Comparison of ENCODE assay signal across 28 mouse cellular contexts in genomic region chr9:59948691-59949250, GRCm38 (mm10). TPM values are rescaled to one million over a fixed set of nuclear protein-coding genes. Genes with fewer than 3 reads are reported as not detected.
A peak's percentile ranks its signal among the peaks of the same experiment; 100 is the strongest.
DNase-seq lines count a peak whose midpoint lies in the region; ATAC-seq and TF ChIP-seq lines count a peak whose summit lies in the region.
"Had no signal": no experiment of that assay in that cellular context is flagged by ENCODE, and none has a peak within 500 bp of the region (broad histone marks: within the 10 kb centered on the region; RNA-seq: fewer than 3 reads in every experiment).

No protein-coding gene starts in this region.

- peak; percentile 11 for DNase-seq in cerebellum, adult 11-12 months
- DNase-seq in cerebellum, adult 2 months: no peak
- peak; percentile 22 for DNase-seq in gastrocnemius, adult 2 months
- DNase-seq in gastrocnemius, postnatal 25 days: no peak
- peak; percentile 47 for DNase-seq in testis, postnatal 10 days (ENCODE audit: low spot score)
- no peak for DNase-seq in testis, postnatal 14 days (ENCODE audit: low spot score)
- DNase-seq in limb, embryonic 10.5 days (ENCODE audit: low spot score): no peak
- DNase-seq in forebrain, embryonic 11.5 days (ENCODE audit: low spot score): no peak
- DNase-seq: adrenal gland, postnatal 10 days; B cell, adult 2 months; cerebellum, adult 8-10 months; embryo, embryonic 11 days; gastrocnemius, postnatal 10 days; heart, postnatal 4 days had no signal

- H3K4me1 ChIP-seq in cerebellum, adult 2 months (ENCODE audit: control insufficient read depth, insufficient read depth, low read length): peaks cover 14% of the 10 kb centered on the region
- H3K4me1 ChIP-seq in limb, embryonic 10.5 days: peaks cover 12% of the 10 kb centered on the region
- no peaks in the 10 kb centered on the region for H3K4me1 ChIP-seq in forebrain, embryonic 11.5 days (replicated peaks; ENCODE audit: control insufficient read depth, insufficient read depth, low read length)
- H3K4me1 ChIP-seq: embryonic facial prominence, embryonic 15.5 days; forebrain, embryonic 15.5 days had no signal

- no peak overlapping the region for H3K4me2 ChIP-seq in forebrain, embryonic 11.5 days (ENCODE audit: low read depth, low read length, severe bottlenecking)
- H3K4me2 ChIP-seq: embryonic facial prominence, embryonic 15.5 days; forebrain, embryonic 15.5 days; heart, embryonic 13.5 days; hindbrain, embryonic 12.5 days had no signal

- H3K27ac ChIP-seq in cerebellum, adult 2 months (ENCODE audit: insufficient read depth, low read length): no peak overlapping the region
- no peak overlapping the region for H3K27ac ChIP-seq in gastrocnemius, adult 2 months
- H3K27ac ChIP-seq in limb, embryonic 10.5 days: 0 out of 2 replicates have a peak overlapping the region, but pooled peaks have one; percentile 7
- no peak overlapping the region for H3K27ac ChIP-seq in forebrain, embryonic 11.5 days (ENCODE audit: low read depth, low read length)
- H3K27ac ChIP-seq: embryonic facial prominence, embryonic 15.5 days; forebrain, embryonic 10.5 days; forebrain, embryonic 15.5 days; heart, embryonic 13.5 days; hindbrain, embryonic 12.5 days had no signal

- no peak overlapping the region for H3K9ac ChIP-seq in forebrain, embryonic 11.5 days (ENCODE audit: low read length)
- H3K9ac ChIP-seq: embryonic facial prominence, embryonic 15.5 days; forebrain, embryonic 15.5 days; heart, embryonic 13.5 days; hindbrain, embryonic 12.5 days had no signal

- intact Hi-C loops in gastrocnemius, adult 2 months (cut with DNase I): no loop called here

- no peak for TF ChIP-seq CTCF in cerebellum, adult 2 months (IDR thresholded peaks at IDR 0.05; ENCODE audit: borderline replicate concordance, insufficient read depth, low read depth, low read length)
- no peak for TF ChIP-seq CTCF in gastrocnemius, adult 2 months (IDR thresholded peaks at IDR 0.05)

- ATAC-seq in forebrain, embryonic 11.5 days (replicated peaks; ENCODE audit: low FRiP score): no peak
- ATAC-seq: CD4-positive, CD25-positive, alpha-beta regulatory T cell, adult 4 months; forebrain, embryonic 15.5 days; hindbrain, embryonic 16.5 days; inflammation-experienced regulatory T-cells, adult 6 months had no signal

- no peak overlapping the region for H3K4me3 ChIP-seq in cerebellum, adult 2 months (replicated peaks; ENCODE audit: insufficient read depth, low read depth, low read length)
- H3K4me3 ChIP-seq in gastrocnemius, adult 2 months: no peak overlapping the region
- no peak overlapping the region for H3K4me3 ChIP-seq in limb, embryonic 10.5 days
- no peak overlapping the region for H3K4me3 ChIP-seq in forebrain, embryonic 11.5 days (ENCODE audit: low read depth, low read length)
- H3K4me3 ChIP-seq: embryonic facial prominence, embryonic 15.5 days; erythroblast, embryonic 14.5 days; forebrain, embryonic 10.5 days; forebrain, embryonic 15.5 days; heart, embryonic 13.5 days; hindbrain, embryonic 12.5 days had no signal

- WGBS in cerebellum, adult 2 months: 45% methylated on average over 17 of the region's 17 CpGs
- 89% methylated on average over 17 of the region's 17 CpGs for WGBS in limb, embryonic 10.5 days
- WGBS in forebrain, embryonic 11.5 days: 93% methylated on average over 17 of the region's 17 CpGs

- TF ChIP-seq POLR2A in cerebellum, adult 2 months (IDR thresholded peaks at IDR 0.05; ENCODE audit: borderline replicate concordance, insufficient read depth, low read length): no peak

- no peaks in the 10 kb centered on the region for H3K27me3 ChIP-seq in cerebellum, adult 2 months (ENCODE audit: control insufficient read depth, insufficient read depth, low read length)
- H3K27me3 ChIP-seq in limb, embryonic 10.5 days (ENCODE audit: low read depth, poor library complexity, severe bottlenecking): no peaks in the 10 kb centered on the region
- H3K27me3 ChIP-seq in forebrain, embryonic 11.5 days (ENCODE audit: control insufficient read depth, insufficient read depth, low read length): no peaks in the 10 kb centered on the region
- H3K27me3 ChIP-seq: embryonic facial prominence, embryonic 15.5 days; forebrain, embryonic 15.5 days; hindbrain, embryonic 12.5 days had no signal

- no peaks in the 10 kb centered on the region for H3K9me3 ChIP-seq in limb, embryonic 10.5 days (replicated peaks)
- no peaks in the 10 kb centered on the region for H3K9me3 ChIP-seq in forebrain, embryonic 11.5 days (ENCODE audit: control insufficient read depth, low read length)
- H3K9me3 ChIP-seq: embryonic facial prominence, embryonic 15.5 days; forebrain, embryonic 10.5 days; forebrain, embryonic 15.5 days; heart, embryonic 13.5 days; hindbrain, embryonic 12.5 days had no signal

- H3K36me3 ChIP-seq in limb, embryonic 10.5 days: no peaks in the 10 kb centered on the region
- no peaks in the 10 kb centered on the region for H3K36me3 ChIP-seq in forebrain, embryonic 11.5 days (ENCODE audit: control insufficient read depth, insufficient read depth, low read length)
- H3K36me3 ChIP-seq: embryonic facial prominence, embryonic 15.5 days; forebrain, embryonic 10.5 days; forebrain, embryonic 15.5 days; heart, embryonic 13.5 days; hindbrain, embryonic 12.5 days had no signal

RNA-seq across cellular contexts. Expression of gene Nr2e3, which starts 11.7 kb away (rescaled TPM):
- polyA plus RNA-seq in cerebellum, adult 2 months (2012; rRNA removed): not detected in 2 replicates
- total RNA-seq in gastrocnemius, adult 2 months (2021): not detected
- not detected for total RNA-seq in gastrocnemius, postnatal 25 days (2021)
- polyA plus RNA-seq in limb, embryonic 10.5 days (2016; fragmentation: Nextera tagmentation; extraction: Ambion mirVana): 0.11 and 0.33 TPM in 2 replicates
- polyA plus RNA-seq in forebrain, embryonic 11.5 days (2014; fragmentation: Nextera tagmentation; extraction: Ambion mirVana): not detected in 2 replicates
- total RNA-seq: adrenal gland, postnatal 10 days; adrenal gland, postnatal 4 days; common myeloid progenitor, adult 5-6 weeks; gastrocnemius, postnatal 10 days; heart, postnatal 4 days; MEL had no signal
- polyA plus RNA-seq: CD4-positive, CD25-positive, alpha-beta regulatory T cell, adult 4 months; erythroblast, embryonic 14.5 days; forebrain, embryonic 10.5 days; forebrain, embryonic 15.5 days; gonadal fat pad, adult 2 months; heart, embryonic 13.5 days; heart, postnatal 0 days; hindbrain, embryonic 16.5 days; inflammation-experienced regulatory T-cells, adult 6 months had no signal

Comparison
In these comparisons a context has a peak if more than half of its experiments do, and no peak if none do; other contexts are left out.
1. DNase-seq: peak in cerebellum, adult 11-12 months (single experiment), gastrocnemius, adult 2 months (single experiment) and testis, postnatal 10 days (single experiment); none in cerebellum, adult 2 months (0 of 2), gastrocnemius, postnatal 25 days (single experiment), testis, postnatal 14 days (single experiment), limb, embryonic 10.5 days (single experiment) and forebrain, embryonic 11.5 days (single experiment).